Mouse (Mus musculus) T-helper 2 cell (primary cell): ENCODE measurements around the gene Rab40b.

Experiments used
- in situ Hi-C: fragments of 300-600 bp; cut with MboI, MseI; formaldehyde crosslinking; loops from one replicate; pipeline ENCODE4 v1.15.1; 2025; ENCODE audit warnings: high pct_unique_total_duplicates

The Rab40b gene

GRCm38 (mm10) chr11:121387750-121388553 is at the start of gene Rab40b:
TSS of gene Rab40b (minus strand) at chr11:121388251.
- in situ Hi-C loops: no loop called here

- in situ Hi-C loops: no loop called here
These were observed 49.2 kb upstream of the Rab40b start for GRCm38 (mm10) chr11:121437236-121437635.

- in situ Hi-C loops: no loop called here
These were observed 46.4 kb upstream of the Rab40b start, which contains the start of gene Fn3k for GRCm38 (mm10) chr11:121434156-121435155. TSS of gene Fn3k (plus strand) at chr11:121434913.

DNA sequence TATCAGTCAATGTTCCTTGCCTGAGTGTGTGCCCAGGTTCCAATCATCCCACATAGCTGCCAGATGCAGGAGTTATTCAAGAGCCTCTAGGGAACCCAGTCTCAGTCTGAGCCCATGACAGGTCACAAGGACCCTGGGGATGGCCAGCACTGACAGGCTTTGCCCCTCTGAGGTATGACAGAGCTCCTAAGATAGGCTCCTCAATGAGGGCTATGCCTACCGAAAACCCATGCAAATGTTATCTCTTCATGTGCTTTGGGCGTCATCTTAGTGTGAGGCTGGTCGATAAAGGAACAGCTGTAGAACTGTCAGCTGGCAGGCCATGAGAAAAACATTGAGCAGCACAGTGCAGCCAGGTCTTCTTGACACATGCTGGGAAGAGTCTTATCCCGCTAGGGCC is 45.3 kb upstream of the Rab40b start:
- in situ Hi-C loops: no loop called here

- in situ Hi-C loops: no loop called here
These were observed 33.6 kb upstream of the Rab40b start for GRCm38 (mm10) chr11:121421553-121422173.

GRCm38 (mm10) chr11:121420830-121421552 is 32.9 kb upstream of the Rab40b start, which contains the start of gene Fn3krp:
TSS of gene Fn3krp (plus strand) at chr11:121421401.
- in situ Hi-C loops: no loop called here

DNA sequence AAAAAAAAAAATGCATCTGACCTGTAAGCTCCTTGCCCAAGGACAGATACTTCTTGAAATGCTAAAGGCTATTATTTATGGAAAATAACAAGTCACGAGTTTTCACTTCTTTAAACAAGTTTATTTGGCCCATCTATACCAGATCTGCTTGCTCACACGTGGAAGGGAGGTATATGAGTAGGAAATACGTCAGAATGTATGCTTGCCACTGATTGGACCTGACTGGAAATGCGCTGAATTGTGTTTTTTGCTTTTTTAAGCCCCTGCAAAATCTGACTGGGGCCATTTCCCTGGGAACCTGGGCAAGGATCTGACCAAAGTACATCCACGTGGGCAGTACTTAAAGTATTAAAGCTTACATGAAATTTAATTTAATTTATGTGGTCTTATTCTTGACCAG is 32.3 kb upstream of the Rab40b start:
- in situ Hi-C loops: no loop called here

- in situ Hi-C loops: no loop called here
These were observed 30.9 kb upstream of the Rab40b start for GRCm38 (mm10) chr11:121418932-121419331.

DNA sequence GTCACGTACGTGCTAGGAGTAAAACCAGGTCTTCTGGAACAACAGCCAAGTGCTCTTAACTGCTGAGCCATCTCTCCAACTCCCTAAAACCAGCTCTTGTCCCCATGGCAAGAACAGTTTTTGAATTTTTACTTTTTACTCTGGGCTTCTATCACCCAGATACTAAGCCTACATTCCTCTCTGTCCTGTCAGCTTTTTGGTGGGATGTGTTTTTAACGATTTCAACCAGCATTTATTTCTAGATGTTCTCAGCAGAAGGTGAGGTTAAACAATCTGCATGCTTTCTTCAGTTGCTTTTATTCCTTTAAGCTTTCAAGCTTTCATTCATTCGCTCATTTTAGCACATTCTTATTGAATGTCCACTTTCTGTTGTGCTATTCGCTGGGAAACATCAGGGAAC is 29.9 kb upstream of the Rab40b start:
- in situ Hi-C loops: no loop called here

GRCm38 (mm10) chr11:121415351-121415750 is 27.3 kb upstream of the Rab40b start:
- in situ Hi-C loops: no loop called here

GRCm38 (mm10) chr11:121414762-121415161 is 26.7 kb upstream of the Rab40b start:
- in situ Hi-C loops: no loop called here

- in situ Hi-C loops: no loop called here
These were observed 19.5 kb upstream of the Rab40b start for GRCm38 (mm10) chr11:121407366-121408155.

GRCm38 (mm10) chr11:121392405-121392804 is 4.4 kb upstream of the Rab40b start:
- in situ Hi-C loops: no loop called here

GRCm38 (mm10) chr11:121390793-121391192 is 2.7 kb upstream of the Rab40b start:
- in situ Hi-C loops: no loop called here

- in situ Hi-C loops: no loop called here
These were observed 499 bp upstream of the Rab40b start for GRCm38 (mm10) chr11:121388554-121388945.

- in situ Hi-C loops: no loop called here
These were observed 7.8 kb downstream of the Rab40b start for GRCm38 (mm10) chr11:121380294-121380693.

- in situ Hi-C loops: no loop called here
These were observed 9.4 kb downstream of the Rab40b start for GRCm38 (mm10) chr11:121378644-121379043.

- in situ Hi-C loops: no loop called here
These were observed 14.7 kb downstream of the Rab40b start for GRCm38 (mm10) chr11:121373305-121373704.

GRCm38 (mm10) chr11:121370337-121370994 is 17.6 kb downstream of the Rab40b start:
- in situ Hi-C loops: no loop called here

GRCm38 (mm10) chr11:121369622-121370021 is 18.4 kb downstream of the Rab40b start:
- in situ Hi-C loops: no loop called here
